Mouse (Mus musculus): ENCODE measurements around the gene Sphk2.
A peak's percentile ranks its signal among the peaks of the same experiment; 100 is the strongest.

Gene Sphk2

DNA sequence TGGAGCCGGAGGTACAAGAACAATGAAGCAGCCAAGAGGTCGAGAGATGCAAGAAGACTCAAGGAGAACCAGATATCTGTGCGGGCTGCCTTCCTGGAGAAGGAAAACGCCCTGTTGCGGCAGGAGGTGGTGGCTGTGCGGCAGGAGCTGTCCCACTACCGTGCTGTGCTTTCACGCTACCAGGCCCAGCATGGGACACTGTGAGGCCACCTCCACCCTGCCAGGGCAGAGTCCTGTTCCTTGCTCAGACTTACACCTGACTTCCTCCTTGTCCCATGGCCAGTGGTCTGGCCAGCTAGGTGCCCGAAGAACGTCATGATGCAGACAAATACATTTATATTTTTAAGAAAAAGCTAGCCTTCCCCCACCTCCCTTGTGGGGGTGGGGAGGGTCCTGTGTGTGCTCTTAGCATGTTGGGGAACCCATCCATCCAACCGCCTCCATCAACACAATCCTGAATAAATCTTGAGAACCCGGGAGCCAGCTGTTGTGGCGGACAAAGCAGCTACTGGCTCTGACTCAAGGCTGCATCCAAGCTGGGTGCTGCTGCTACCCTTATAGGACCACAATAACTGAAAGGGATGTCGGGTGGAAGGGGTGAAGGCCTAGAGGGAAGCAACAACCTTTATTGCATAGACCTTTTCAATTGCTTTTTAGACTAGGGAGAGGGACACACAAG, 8.0 kb downstream of the Sphk2 start:
- H3K36me3 ChIP-seq (ENCODE audit: control insufficient read depth, insufficient read depth, low read length, poor library complexity, severe bottlenecking) = peaks cover 9% of the 10 kb centered on the region
- DNase-seq (ENCODE audit: low read depth, low spot score) = no peak
- no peaks in the 10 kb centered on the region for H3K27me3 ChIP-seq (ENCODE audit: control insufficient read depth, insufficient read depth, low read length, poor library complexity, severe bottlenecking)

DNA sequence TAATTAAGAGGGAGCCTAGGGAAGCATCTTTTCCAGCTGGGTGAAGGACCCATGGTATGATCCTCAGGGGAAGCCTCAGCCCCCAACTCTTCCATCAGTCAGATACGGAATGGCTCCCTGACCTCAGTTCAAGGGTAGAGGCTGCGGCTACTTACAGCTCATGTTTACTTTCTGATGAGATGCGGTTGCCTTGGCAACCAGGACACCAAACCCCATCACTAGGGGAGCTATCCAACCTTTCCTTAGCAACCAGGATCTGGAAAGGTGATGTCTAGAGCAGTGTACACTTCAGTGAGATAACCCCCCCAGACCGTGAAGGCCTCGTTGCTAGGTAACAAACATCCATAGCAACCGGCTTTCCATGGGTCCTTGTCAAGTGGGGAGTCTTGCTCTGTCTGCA, 8.8 kb downstream of the Sphk2 start:
- peak; percentile 43 for DNase-seq (ENCODE audit: low read depth, low spot score)
- Histone ChIP-seq H3K36me3 (ENCODE audit: control insufficient read depth, insufficient read depth, low read length, poor library complexity, severe bottlenecking) (peaks cover 9% of the 10 kb centered on the region), H3K27me3 (ENCODE audit: control insufficient read depth, insufficient read depth, low read length, poor library complexity, severe bottlenecking) (no peaks in the 10 kb centered on the region)

DNA sequence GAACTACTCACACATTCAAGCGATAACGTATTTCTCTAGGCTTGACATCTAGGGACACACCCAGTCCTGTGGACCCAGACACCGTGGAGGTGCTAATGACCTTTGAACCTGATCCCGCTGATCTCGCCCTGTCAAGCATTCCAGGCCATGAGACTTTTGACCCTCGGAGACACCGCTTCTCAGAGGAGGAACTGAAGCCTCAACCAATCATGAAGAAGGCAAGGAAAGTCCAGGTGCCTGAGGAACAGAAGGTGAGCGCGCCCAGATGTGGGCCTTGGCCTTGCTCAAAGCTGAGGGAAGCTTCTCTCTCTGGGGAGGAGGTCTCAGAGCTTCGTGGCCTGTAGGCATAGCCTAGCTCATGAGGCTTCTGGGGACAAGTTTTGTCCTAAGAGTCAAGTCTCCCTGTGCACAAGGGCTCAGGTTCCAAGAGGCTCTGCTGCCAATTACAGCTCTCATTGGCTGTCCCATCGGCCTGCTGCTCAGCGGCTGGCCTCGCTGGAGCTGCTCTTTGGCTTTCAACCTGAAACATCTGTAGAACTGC, 9.5 kb downstream of the Sphk2 start:
- DNase-seq (ENCODE audit: low read depth, low spot score) = no peak
- Histone ChIP-seq H3K27me3 (ENCODE audit: control insufficient read depth, insufficient read depth, low read length, poor library complexity, severe bottlenecking) (no peaks in the 10 kb centered on the region), H3K36me3 (ENCODE audit: control insufficient read depth, insufficient read depth, low read length, poor library complexity, severe bottlenecking) (peaks cover 8% of the 10 kb centered on the region)

DNA sequence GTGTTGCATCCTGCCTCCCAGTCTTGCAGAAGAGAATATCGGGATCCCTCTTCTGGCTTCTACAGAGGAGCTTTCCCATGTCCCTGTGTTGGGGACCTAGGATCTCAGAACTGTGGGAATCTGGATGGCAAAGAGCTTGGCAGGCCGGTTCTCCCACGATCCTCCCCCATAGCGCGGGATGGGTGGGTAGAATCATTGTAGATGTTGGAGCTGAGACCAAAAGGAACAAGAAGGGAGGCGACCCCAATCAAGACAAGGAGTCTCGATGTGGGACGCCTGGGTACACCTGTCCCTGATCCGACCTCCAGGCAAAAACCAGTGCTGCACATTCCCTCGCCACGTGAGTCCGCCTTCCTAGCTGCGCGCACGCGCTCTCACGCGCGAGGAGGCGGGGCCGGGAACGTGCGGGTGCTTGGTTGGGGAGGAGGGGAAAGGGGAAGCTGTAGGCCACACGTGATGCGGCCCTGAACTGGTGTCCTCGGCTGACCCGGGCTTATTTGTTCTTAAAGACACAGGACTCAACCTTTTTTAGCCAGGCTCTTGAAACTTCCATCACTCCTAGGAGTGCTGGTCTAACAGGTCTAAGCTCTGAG, 10.3 kb downstream of the Sphk2 start:
- peaks cover 5% of the 10 kb centered on the region for H3K36me3 ChIP-seq (ENCODE audit: control insufficient read depth, insufficient read depth, low read length, poor library complexity, severe bottlenecking)
- DNase-seq (ENCODE audit: low read depth, low spot score) = peak; percentile 96
- H3K27me3 ChIP-seq (ENCODE audit: control insufficient read depth, insufficient read depth, low read length, poor library complexity, severe bottlenecking) = no peaks in the 10 kb centered on the region

DNA sequence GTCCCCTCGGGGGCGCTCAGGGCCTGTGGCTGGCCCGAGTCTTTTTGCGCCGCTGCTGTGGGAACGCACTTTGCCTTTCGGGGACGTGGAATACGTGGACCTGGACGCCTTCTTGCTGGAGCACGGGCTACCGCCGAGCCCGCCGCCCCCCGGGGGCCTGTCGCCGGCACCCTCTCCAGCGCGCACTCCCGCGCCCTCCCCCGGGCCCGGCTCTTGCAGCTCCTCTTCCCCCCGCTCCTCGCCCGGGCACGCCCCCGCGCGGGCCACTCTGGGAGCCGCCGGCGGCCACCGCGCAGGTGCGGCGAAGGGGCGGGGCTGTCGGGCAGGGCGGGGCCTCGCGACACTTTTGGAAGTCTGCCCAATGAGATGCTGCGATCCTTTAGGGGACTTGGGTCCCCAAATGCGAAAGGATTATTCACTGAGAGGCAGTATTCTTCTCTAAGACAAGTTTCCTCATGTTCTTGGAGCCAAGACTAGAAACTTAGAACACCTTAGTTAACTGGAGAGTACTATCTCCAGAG, 11.0 kb downstream of the Sphk2 start:
- Histone ChIP-seq H3K27me3 (ENCODE audit: control insufficient read depth, insufficient read depth, low read length, poor library complexity, severe bottlenecking) (no peaks in the 10 kb centered on the region), H3K36me3 (ENCODE audit: control insufficient read depth, insufficient read depth, low read length, poor library complexity, severe bottlenecking) (peaks cover 3% of the 10 kb centered on the region; the same call in 1 of the 2 replicates)
- DNase-seq (ENCODE audit: low read depth, low spot score) = peak; percentile 90

DNA sequence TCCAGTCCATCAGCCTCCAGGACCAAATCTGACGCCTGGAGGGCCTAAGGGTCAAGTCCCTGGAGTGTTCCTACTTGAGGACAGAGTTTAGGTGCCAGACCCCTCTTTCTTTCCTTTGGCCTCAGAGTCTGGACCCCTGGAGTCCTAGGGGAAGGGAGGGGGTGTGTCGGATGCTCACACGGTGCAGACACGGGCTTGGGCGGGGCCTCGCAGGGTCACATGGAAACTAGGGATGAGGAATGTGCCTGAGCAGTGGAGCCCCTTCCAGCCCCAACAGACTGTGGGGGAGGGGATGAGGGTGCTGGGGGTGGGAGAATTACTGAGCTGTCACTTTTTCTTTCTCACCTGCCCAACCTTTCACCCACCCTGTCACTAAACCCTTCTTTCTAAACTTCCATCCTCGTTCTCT, 11.9 kb downstream of the Sphk2 start:
- H3K36me3 ChIP-seq (ENCODE audit: control insufficient read depth, insufficient read depth, low read length, poor library complexity, severe bottlenecking) = peaks cover 3% of the 10 kb centered on the region; the same call in 1 of the 2 replicates
- peak; percentile 32 for DNase-seq (ENCODE audit: low read depth, low spot score)
- H3K27me3 ChIP-seq (ENCODE audit: control insufficient read depth, insufficient read depth, low read length, poor library complexity, severe bottlenecking) = no peaks in the 10 kb centered on the region

DNA sequence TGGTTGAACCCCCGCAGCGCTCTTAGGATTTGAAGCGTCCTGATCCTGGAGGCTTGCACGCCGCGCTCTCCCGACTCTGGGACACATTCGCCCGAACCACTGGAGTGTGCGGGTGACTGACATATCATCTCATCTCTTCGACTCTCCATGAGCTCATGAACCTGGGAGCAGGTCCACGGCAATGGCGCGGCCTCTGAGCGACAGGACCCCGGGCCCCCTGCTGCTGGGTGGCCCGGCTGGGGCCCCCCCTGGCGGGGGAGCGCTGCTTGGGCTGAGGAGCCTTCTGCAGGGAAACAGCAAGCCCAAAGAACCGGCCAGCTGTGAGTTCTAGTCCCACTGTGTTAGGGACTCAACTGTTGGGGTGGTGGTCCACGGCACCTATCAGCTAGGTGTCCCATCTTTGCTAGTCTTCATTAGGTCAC, 12.3 kb downstream of the Sphk2 start:
- no peak for DNase-seq (ENCODE audit: low read depth, low spot score)
- no peaks in the 10 kb centered on the region for H3K27me3 ChIP-seq (ENCODE audit: control insufficient read depth, insufficient read depth, low read length, poor library complexity, severe bottlenecking)
- peaks cover under 1% of the 10 kb centered on the region; the same call in 1 of the 2 replicates for H3K36me3 ChIP-seq (ENCODE audit: control insufficient read depth, insufficient read depth, low read length, poor library complexity, severe bottlenecking)

DNA sequence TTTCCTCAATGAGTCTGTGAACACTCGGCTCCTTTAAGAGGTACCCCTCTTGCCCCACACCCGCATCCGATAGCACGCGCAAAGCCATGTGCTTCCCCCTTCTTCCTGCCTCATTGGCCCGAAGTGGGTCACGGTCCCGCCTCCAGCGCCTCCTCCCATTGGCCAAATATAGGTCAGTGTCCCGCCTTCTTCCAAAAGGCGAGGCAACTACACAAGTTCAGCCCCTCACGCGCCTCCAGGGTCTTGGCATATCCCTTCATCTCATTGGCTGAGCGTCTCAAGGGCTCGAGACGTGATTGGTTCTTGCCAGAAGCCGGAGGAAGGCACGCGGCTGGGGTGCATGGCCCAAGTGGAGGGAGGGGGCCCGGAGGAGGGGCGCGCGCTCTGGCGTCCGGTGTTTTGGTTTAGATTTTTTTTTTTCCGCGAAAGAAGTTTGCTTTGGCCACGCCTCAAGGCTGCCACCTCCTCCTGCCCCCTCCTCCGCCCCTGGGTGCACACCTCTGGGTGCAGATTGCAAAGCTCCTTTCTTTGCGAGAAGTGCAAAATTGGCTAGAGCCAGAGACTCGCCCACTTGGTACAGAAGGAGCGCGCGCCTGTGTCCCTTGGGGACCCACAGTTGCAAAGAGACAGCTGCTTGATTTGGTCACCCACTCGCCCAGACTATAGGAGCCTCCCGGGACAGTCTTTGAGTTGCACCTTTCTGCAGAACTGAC, 12.9 kb downstream of the Sphk2 start, which contains the start of gene Dbp:
Gene Dbp, plus strand, starts transcription at position 359 of the 713 bp plus-strand sequence.
- DNase-seq (ENCODE audit: low read depth, low spot score) = peak; percentile 99
- H3K27me3 ChIP-seq (ENCODE audit: control insufficient read depth, insufficient read depth, low read length, poor library complexity, severe bottlenecking) = no peaks in the 10 kb centered on the region
- no peaks in the 10 kb centered on the region for H3K36me3 ChIP-seq (ENCODE audit: control insufficient read depth, insufficient read depth, low read length, poor library complexity, severe bottlenecking)

DNA sequence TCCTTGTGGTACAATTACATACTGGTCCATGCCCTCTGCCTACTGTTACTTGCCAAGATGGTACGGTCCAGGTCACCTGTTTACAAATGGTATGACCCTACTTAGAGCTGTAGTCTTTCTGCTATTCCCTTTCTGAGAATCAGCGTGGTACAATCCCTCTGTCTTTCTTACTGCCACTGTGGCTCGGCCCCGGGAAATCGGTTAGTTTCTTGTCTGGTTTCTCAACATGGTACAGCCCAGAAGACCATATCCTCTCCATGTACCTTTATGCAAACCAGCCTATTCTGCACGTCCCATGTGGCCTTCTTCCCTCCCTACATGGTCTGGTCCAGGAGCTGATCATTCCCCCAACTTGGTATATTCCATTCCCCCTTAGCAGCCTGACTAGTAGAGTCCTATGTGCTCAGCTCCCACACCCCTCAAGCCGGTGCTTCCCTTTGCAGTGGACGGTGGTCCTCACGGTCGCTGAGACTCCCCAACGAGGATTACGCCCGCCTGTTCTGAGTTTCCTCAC, 13.7 kb downstream of the Sphk2 start:
- Histone ChIP-seq H3K27me3 (ENCODE audit: control insufficient read depth, insufficient read depth, low read length, poor library complexity, severe bottlenecking) (no peaks in the 10 kb centered on the region), H3K36me3 (ENCODE audit: control insufficient read depth, insufficient read depth, low read length, poor library complexity, severe bottlenecking) (no peaks in the 10 kb centered on the region)
- DNase-seq (ENCODE audit: low read depth, low spot score) = peak; percentile 79

DNA sequence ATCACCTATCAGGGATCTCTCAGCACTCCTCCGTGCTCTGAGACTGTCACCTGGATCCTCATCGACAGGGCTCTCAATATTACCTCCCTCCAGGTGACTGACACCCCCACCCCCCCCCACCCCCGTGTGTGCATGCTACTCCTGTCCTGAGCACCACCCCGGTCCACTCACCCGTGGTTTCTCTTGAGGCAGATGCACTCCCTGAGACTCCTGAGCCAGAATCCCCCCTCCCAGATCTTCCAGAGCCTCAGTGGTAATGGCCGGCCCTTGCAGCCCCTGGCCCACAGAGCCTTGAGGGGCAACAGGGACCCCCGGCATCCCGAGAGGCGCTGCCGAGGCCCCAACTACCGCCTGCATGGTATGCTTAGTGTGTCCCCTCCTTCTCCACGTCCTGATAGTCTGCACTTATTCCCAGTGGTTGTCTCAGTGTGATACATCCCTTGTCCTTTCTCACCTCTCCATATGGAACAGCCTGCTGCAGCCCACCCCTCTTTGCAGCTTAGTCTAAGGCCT, 14.2 kb downstream of the Sphk2 start:
- DNase-seq (ENCODE audit: low read depth, low spot score) = no peak

DNA sequence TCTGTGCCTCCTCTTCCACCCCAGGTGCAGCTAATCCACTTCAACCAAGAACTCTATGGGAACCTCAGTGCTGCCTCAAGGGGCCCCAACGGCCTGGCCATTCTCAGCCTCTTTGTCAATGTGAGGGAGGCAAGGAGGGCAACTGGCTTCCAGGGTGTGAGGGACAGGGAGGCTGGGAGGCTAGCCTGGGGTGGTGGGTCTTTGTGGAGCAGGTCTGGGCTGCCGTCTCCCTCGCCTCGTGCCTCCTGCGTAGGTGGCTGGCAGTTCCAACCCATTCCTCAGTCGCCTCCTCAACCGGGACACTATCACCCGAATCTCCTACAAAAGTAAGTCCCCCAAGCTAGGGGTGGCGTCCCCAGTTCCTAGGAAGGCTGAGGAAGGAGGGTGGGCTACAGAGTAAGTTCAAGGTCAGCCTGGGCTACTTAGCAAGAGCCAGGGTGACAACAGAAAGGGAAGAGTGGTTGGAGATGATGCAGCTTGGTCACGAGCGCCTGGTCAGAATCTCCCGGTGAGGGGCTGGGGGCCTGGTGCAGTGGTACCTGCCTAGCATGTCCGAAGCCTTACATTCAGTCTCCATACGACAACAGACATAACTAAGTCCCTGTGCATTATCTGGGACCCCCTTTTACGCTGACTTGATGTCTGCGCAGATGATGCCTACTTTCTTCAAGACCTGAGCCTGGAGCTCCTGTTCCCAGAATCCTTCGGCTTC, 14.8 kb downstream of the Sphk2 start:
- H3K27me3 ChIP-seq (ENCODE audit: control insufficient read depth, insufficient read depth, low read length, poor library complexity, severe bottlenecking) = no peaks in the 10 kb centered on the region
- DNase-seq (ENCODE audit: low read depth, low spot score) = no peak
- no peaks in the 10 kb centered on the region for H3K36me3 ChIP-seq (ENCODE audit: control insufficient read depth, insufficient read depth, low read length, poor library complexity, severe bottlenecking)

More for the DNA sequence above, 14.2 kb downstream of the Sphk2 start:
- Histone ChIP-seq H3K36me3 (ENCODE audit: control insufficient read depth, insufficient read depth, low read length, poor library complexity, severe bottlenecking) (no peaks in the 10 kb centered on the region), H3K27me3 (ENCODE audit: control insufficient read depth, insufficient read depth, low read length, poor library complexity, severe bottlenecking) (no peaks in the 10 kb centered on the region)

DNA sequence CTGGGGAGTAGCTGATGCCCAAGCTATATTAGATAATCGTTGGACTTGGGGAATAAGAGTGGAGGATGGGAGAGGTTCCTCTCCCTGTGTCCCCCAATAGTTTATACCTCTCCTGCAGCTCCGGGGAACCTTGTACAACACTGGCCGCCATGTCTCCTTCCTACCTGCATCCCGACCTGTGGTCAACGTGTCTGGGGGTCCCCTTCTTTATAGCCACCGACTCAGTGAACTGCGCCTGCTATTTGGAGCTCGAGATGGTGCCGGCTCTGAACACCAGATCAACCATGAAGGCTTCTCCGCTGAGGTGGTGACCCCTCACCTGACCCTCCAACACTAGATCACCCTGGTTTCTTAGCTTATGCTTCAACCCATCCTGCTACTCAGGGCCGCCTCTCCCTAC, 15.5 kb downstream of the Sphk2 start:
- Histone ChIP-seq H3K27me3 (ENCODE audit: control insufficient read depth, insufficient read depth, low read length, poor library complexity, severe bottlenecking) (no peaks in the 10 kb centered on the region), H3K36me3 (ENCODE audit: control insufficient read depth, insufficient read depth, low read length, poor library complexity, severe bottlenecking) (no peaks in the 10 kb centered on the region)
- DNase-seq (ENCODE audit: low read depth, low spot score) = no peak

DNA sequence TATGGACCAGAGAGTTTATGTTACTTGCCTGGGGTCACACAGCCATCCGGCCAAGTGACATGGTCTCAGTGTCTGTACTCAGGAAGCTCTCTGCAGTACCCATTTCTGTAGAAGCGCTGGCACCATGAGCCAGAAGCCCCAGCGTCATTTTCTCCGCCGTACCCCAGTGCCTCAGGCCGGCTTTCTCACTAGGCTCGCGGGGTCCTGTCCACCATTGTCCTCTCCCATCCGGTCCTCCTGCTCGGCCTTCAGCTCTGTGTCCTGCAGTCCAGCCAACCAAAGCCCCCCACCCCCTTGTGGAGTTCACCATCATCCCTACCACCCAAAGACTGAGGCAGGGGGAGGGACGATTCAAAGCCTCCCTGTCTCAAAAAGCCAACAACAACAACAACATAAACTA, 16.2 kb downstream of the Sphk2 start:
- Histone ChIP-seq H3K36me3 (ENCODE audit: control insufficient read depth, insufficient read depth, low read length, poor library complexity, severe bottlenecking) (no peaks in the 10 kb centered on the region), H3K27me3 (ENCODE audit: control insufficient read depth, insufficient read depth, low read length, poor library complexity, severe bottlenecking) (no peaks in the 10 kb centered on the region)
- DNase-seq (ENCODE audit: low read depth, low spot score) = no peak

DNA sequence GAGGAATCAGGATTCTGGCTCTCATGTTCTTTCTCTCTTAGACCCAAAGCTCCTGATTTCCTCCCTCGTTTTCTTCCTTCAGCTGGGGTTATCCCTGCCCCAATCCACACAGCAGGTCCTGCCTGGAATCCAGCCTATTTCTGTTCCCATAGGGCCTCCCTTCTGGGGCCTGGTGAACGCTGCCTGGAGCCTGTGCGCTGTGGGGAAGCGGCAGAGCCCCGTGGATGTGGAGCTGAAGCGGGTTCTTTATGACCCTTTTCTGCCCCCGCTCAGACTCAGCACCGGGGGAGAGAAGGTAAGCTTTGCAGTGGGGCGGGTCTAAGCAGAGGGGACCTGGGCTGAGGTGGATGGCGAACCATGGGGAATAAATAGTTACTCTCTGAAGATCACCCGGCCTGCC, 16.7 kb downstream of the Sphk2 start:
- Histone ChIP-seq H3K27me3 (ENCODE audit: control insufficient read depth, insufficient read depth, low read length, poor library complexity, severe bottlenecking) (no peaks in the 10 kb centered on the region), H3K36me3 (ENCODE audit: control insufficient read depth, insufficient read depth, low read length, poor library complexity, severe bottlenecking) (no peaks in the 10 kb centered on the region)
- DNase-seq (ENCODE audit: low read depth, low spot score) = no peak
